Mouse (Mus musculus) testis, adult 2 months (tissue): ENCODE results near the gene Cnp.

ENCODE experiments used
- CTCF ChIP-seq: fragments of 200-500 bp; IDR thresholded peaks from 2 replicates; pipeline ENCODE4 v1.5.1; 2012; ENCODE audit warnings: low read depth, mild to moderate bottlenecking, inconsistent platforms, low read length, moderate library complexity; ENCODE audit not compliant: control insufficient read depth, insufficient read depth, insufficient replicate concordance
- POLR2A ChIP-seq: fragments of 200-500 bp; IDR thresholded peaks from 2 replicates; pipeline ENCODE4 v1.6.1; 2012; ENCODE audit warnings: low read depth, mild to moderate bottlenecking, inconsistent platforms, low read length, moderate library complexity; ENCODE audit not compliant: control insufficient read depth

DNA sequence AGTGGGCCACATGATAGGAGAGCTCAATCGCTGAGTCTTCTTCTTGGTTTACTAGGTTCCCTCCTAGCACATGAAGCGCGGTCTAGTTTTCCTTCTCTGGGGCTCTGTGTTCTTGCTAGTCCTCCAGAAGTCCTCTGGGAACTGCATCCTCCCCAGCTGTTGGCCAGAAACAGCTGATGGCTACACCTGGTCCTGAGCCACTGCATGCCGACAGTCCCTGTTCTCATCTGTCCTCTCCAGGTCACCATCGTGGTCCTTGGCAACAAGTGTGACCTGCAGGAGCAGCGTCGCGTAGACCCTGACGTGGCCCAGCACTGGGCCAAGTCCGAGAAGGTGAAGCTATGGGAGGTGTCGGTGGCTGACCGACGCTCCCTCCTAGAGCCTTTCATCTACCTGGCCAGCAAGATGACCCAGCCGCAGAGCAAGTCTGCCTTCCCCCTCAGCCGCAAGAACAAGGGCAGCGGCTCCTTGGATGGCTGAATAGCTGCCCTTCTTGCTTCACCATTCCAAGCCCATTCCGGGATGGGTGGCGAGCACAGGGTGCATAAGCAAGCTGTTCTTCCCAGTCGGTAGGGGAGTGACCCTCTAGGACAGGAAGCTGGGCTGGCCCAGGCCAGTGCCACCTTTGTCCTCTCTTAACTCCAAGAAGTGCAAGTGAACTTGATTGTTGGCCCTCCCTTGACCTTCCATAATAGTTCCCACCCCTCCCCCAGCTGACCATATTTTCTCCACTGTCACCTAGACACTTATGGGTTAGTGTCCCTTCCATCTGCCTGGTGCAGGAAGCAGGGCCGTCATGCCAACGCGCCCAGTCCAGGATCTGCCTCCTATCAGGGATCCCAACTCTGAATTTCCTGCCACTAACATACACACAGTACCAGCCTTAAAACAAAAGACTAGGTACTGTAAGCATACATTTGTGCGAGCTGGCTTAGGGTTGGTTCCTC is 51.3 kb downstream of the Cnp start:
- TF ChIP-seq CTCF (no peak), POLR2A (no peak)
